Mouse (Mus musculus): Measurements from ENCODE around the gene Polr2a. TPM values are rescaled to one million over a fixed set of nuclear protein-coding genes. Genes with fewer than 3 reads are reported as not detected.
"Not testable (repeated sequence)": the region's sequence is repeated elsewhere in the genome, so short reads cannot be mapped to it uniquely, and the experiment has no call there.

Polr2a gene
- polyA plus RNA-seq, 1 experiment from 2014 or later = 32.2 TPM

GRCm38 (mm10) chr11:69708614-69709265, 49.7 kb downstream of the Polr2a start:
- ATAC-seq (ENCODE audit: low FRiP score) = no peak
- Histone ChIP-seq H3K36me3 (no peaks in the 10 kb centered on the region), H3K9ac (no peak overlapping the region), H3K27ac (no peak overlapping the region), H3K4me1 (no peaks in the 10 kb centered on the region), H3K4me3 (no peak overlapping the region), H3K9me3 (replicated peaks) (no peaks in the 10 kb centered on the region), H3K4me2 (replicated peaks) (no peak overlapping the region), H3K27me3 (0 out of 2 replicates have a peak, but pooled peaks cover 2% of the 10 kb centered on the region)
- 77% methylated on average over 3 of the region's 3 CpGs for WGBS

- H3K4me3 ChIP-seq = no peak overlapping the region
- no peaks in the 10 kb centered on the region for H3K9me3 ChIP-seq (replicated peaks)
- 81% methylated on average over 4 of the region's 4 CpGs for WGBS
- no peaks in the 10 kb centered on the region for H3K4me1 ChIP-seq
- H3K27ac ChIP-seq = no peak overlapping the region
- H3K36me3 ChIP-seq = no peaks in the 10 kb centered on the region
- H3K27me3 ChIP-seq = no peaks in the 10 kb centered on the region
- ATAC-seq (ENCODE audit: low FRiP score) = no peak
- H3K4me2 ChIP-seq (replicated peaks) = no peak overlapping the region
- no peak overlapping the region for H3K9ac ChIP-seq
These were observed 50.5 kb downstream of the Polr2a start for GRCm38 (mm10) chr11:69707873-69708381.

GRCm38 (mm10) chr11:69707480-69707847, 51.0 kb downstream of the Polr2a start:
- no peaks in the 10 kb centered on the region for H3K27me3 ChIP-seq
- H3K4me1 ChIP-seq = no peaks in the 10 kb centered on the region
- no peak overlapping the region for H3K4me2 ChIP-seq (replicated peaks)
- 84% methylated on average over 4 of the region's 4 CpGs for WGBS
- H3K9me3 ChIP-seq (replicated peaks) = no peaks in the 10 kb centered on the region
- ATAC-seq (ENCODE audit: low FRiP score) = no peak
- H3K9ac ChIP-seq = no peak overlapping the region
- H3K36me3 ChIP-seq = no peaks in the 10 kb centered on the region
- H3K4me3 ChIP-seq = no peak overlapping the region
- H3K27ac ChIP-seq = no peak overlapping the region

GRCm38 (mm10) chr11:69706775-69707479, 51.5 kb downstream of the Polr2a start:
- H3K27me3 ChIP-seq = no peaks in the 10 kb centered on the region
- no peak overlapping the region for H3K27ac ChIP-seq
- 49% methylated on average over 6 of the region's 6 CpGs for WGBS
- H3K4me3 ChIP-seq = no peak overlapping the region
- no peaks in the 10 kb centered on the region for H3K36me3 ChIP-seq
- H3K9ac ChIP-seq = no peak overlapping the region
- ATAC-seq (ENCODE audit: low FRiP score) = no peak
- no peaks in the 10 kb centered on the region for H3K9me3 ChIP-seq (replicated peaks)
- H3K4me2 ChIP-seq (replicated peaks) = no peak overlapping the region
- H3K4me1 ChIP-seq = no peaks in the 10 kb centered on the region

GRCm38 (mm10) chr11:69704613-69705010, 53.8 kb downstream of the Polr2a start:
- Histone ChIP-seq H3K4me2 (replicated peaks) (no peak overlapping the region), H3K4me3 (no peak overlapping the region), H3K27ac (no peak overlapping the region), H3K36me3 (no peaks in the 10 kb centered on the region), H3K9me3 (replicated peaks) (no peaks in the 10 kb centered on the region), H3K27me3 (no peaks in the 10 kb centered on the region), H3K9ac (no peak overlapping the region), H3K4me1 (no peaks in the 10 kb centered on the region)
- no peak for ATAC-seq (ENCODE audit: low FRiP score)
- WGBS = 45% methylated on average over 2 of the region's 2 CpGs

GRCm38 (mm10) chr11:69703814-69704612, 54.4 kb downstream of the Polr2a start:
- H3K9me3 ChIP-seq (replicated peaks) = no peaks in the 10 kb centered on the region
- H3K27ac ChIP-seq = no peak overlapping the region
- no peaks in the 10 kb centered on the region for H3K27me3 ChIP-seq
- no peak overlapping the region for H3K9ac ChIP-seq
- no peak overlapping the region for H3K4me3 ChIP-seq
- no peak overlapping the region for H3K4me2 ChIP-seq (replicated peaks)
- ATAC-seq (ENCODE audit: low FRiP score) = no peak
- no peaks in the 10 kb centered on the region for H3K4me1 ChIP-seq
- 70% methylated on average over 8 of the region's 8 CpGs for WGBS
- no peaks in the 10 kb centered on the region for H3K36me3 ChIP-seq

GRCm38 (mm10) chr11:69703381-69703780, 55.1 kb downstream of the Polr2a start:
- H3K4me3 ChIP-seq; H3K4me2 ChIP-seq (replicated peaks); H3K9me3 ChIP-seq (replicated peaks); ATAC-seq (ENCODE audit: low FRiP score); H3K27ac ChIP-seq; H3K27me3 ChIP-seq; H3K36me3 ChIP-seq; H3K9ac ChIP-seq; H3K4me1 ChIP-seq: not testable (repeated sequence)
- 57% methylated on average over 3 of the region's 3 CpGs for WGBS

- H3K4me1 ChIP-seq; H3K27ac ChIP-seq; H3K27me3 ChIP-seq; H3K9me3 ChIP-seq (replicated peaks); H3K36me3 ChIP-seq; ATAC-seq (ENCODE audit: low FRiP score); H3K9ac ChIP-seq; H3K4me2 ChIP-seq (replicated peaks); H3K4me3 ChIP-seq: not testable (repeated sequence)
- 91% methylated on average over 10 of the region's 10 CpGs for WGBS
These were observed 55.6 kb downstream of the Polr2a start for GRCm38 (mm10) chr11:69702886-69703285.

- no peaks in the 10 kb centered on the region for H3K9me3 ChIP-seq (replicated peaks)
- H3K36me3 ChIP-seq = no peaks in the 10 kb centered on the region
- ATAC-seq (ENCODE audit: low FRiP score) = no peak
- H3K4me2 ChIP-seq (replicated peaks) = no peak overlapping the region
- H3K4me1 ChIP-seq = peaks cover 13% of the 10 kb centered on the region
- no peak overlapping the region for H3K9ac ChIP-seq
- no peak overlapping the region for H3K4me3 ChIP-seq
- WGBS = 86% methylated on average over 1 of the region's 1 CpGs
- H3K27me3 ChIP-seq = peaks cover 2% of the 10 kb centered on the region; the same call in 1 of the 2 replicates
- no peak overlapping the region for H3K27ac ChIP-seq
These were observed 58.8 kb downstream of the Polr2a start for GRCm38 (mm10) chr11:69699595-69699994.

- no peak for ATAC-seq (ENCODE audit: low FRiP score)
- H3K9me3 ChIP-seq (replicated peaks) = no peaks in the 10 kb centered on the region
- H3K9ac ChIP-seq = no peak overlapping the region
- H3K4me3 ChIP-seq = no peak overlapping the region
- peaks cover 2% of the 10 kb centered on the region; the same call in 1 of the 2 replicates for H3K27me3 ChIP-seq
- no peaks in the 10 kb centered on the region for H3K36me3 ChIP-seq
- no peak overlapping the region for H3K4me2 ChIP-seq (replicated peaks)
- H3K4me1 ChIP-seq = peaks cover 13% of the 10 kb centered on the region
- WGBS = 65% methylated on average over 5 of the region's 5 CpGs
- H3K27ac ChIP-seq = no peak overlapping the region
These were observed 59.9 kb downstream of the Polr2a start for GRCm38 (mm10) chr11:69698574-69698973.

- no peak overlapping the region for H3K4me2 ChIP-seq (replicated peaks)
- H3K9me3 ChIP-seq (replicated peaks) = no peaks in the 10 kb centered on the region
- H3K36me3 ChIP-seq = no peaks in the 10 kb centered on the region
- no peak overlapping the region for H3K4me3 ChIP-seq
- H3K4me1 ChIP-seq = peaks cover 13% of the 10 kb centered on the region
- peaks cover 7% of the 10 kb centered on the region; the same call in 1 of the 2 replicates for H3K27me3 ChIP-seq
- H3K9ac ChIP-seq = no peak overlapping the region
- WGBS = 88% methylated on average over 3 of the region's 3 CpGs
- no peak for ATAC-seq (ENCODE audit: low FRiP score)
- no peak overlapping the region for H3K27ac ChIP-seq
These were observed 61.0 kb downstream of the Polr2a start for GRCm38 (mm10) chr11:69697396-69697795.
